Mouse (Mus musculus) CH12.LX (cell line): ENCODE data around the gene Hoxd1.

Experiments
- CHD2 ChIP-seq: IDR thresholded peaks from 2 replicates; pipeline ENCODE4 v1.6.1; 2011; ENCODE audit warnings: low read length, improper control_type of control experiment
- MXI1 ChIP-seq: IDR thresholded peaks from 2 replicates; pipeline ENCODE4 v1.6.1; 2011; ENCODE audit warnings: mild to moderate bottlenecking, low read depth, low read length, improper control_type of control experiment
- USF1 ChIP-seq: IDR thresholded peaks from 2 replicates; pipeline ENCODE4 v1.6.1; 2014; ENCODE audit warnings: low read depth, mild to moderate bottlenecking, inconsistent platforms, low read length, improper control_type of control experiment

GRCm38 (mm10) chr2:74726551-74726950 is 36.2 kb upstream of the Hoxd1 start, which contains the start of gene Gm28230:
- TF ChIP-seq CHD2 (no peak), USF1 (no peak), MXI1 (no peak)
